Mouse (Mus musculus): Measurements from ENCODE around the gene Osbp2. TPM values are rescaled to one million over a fixed set of nuclear protein-coding genes. Genes with fewer than 3 reads are reported as not detected.

The Osbp2 gene
- polyA plus RNA-seq, 1 experiment: 0.31 TPM

DNA sequence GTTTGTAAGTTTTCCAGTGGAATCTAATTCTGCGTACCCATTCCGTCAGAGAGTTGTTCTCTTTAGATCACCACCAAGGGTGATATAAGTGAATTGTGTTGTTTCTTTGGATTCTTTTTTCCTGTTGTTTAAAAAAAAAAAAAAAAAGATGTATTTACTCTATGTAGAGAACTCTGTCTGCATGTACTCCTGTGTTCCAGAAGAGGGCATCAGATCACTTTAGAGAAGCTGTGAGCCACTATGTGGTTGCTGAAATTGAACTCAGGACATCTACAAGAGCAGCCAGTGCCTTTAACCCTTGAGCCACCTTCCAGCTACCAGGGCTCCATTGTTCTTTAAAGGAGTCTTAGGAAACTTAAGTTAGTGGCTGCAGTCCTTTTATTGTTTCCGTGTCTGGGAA is 166.3 kb downstream of the Osbp2 start:
- Histone ChIP-seq H3K4me3 (replicated peaks) (no peak overlapping the region), H3K9me3 (no peaks in the 10 kb centered on the region), H3K27me3 (replicated peaks) (no peaks in the 10 kb centered on the region), H3K36me3 (replicated peaks; ENCODE audit: low read length) (peaks cover 11% of the 10 kb centered on the region), H3K4me1 (peaks cover 6% of the 10 kb centered on the region)
- TF ChIP-seq GATA1 (IDR thresholded peaks at IDR 0.05; ENCODE audit: borderline replicate concordance, low read length) (no peak), FLI1 (IDR thresholded peaks at IDR 0.05; ENCODE audit: low read length) (no peak)

DNA sequence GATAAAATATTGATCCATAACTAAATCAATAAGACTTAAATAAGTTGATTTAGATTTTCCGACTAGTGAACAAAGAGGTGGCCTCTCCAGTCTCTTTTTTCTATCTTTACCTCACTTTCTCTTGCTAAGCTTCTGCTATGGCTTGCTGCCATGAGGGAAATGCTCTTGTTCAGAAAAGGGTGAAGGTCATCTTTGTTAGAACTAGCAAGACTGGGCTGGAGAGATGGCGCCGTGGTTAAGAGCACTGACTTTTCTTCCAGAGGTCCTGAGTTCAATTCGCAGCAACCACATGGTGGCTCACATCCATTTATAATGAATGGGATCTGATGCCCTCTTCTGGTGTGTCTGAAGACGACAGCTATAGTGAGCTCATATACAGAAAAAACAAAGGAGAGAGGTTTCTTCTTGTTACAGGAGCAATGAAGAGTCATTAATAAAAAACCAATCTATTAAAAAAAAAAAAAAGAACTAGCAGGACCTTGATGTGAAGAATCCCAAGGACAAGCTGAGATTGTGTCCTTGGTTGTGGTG is 167.6 kb downstream of the Osbp2 start:
- H3K36me3 ChIP-seq (replicated peaks; ENCODE audit: low read length): peaks cover 23% of the 10 kb centered on the region
- no peaks in the 10 kb centered on the region for H3K9me3 ChIP-seq
- no peaks in the 10 kb centered on the region for H3K27me3 ChIP-seq (replicated peaks)
- TF ChIP-seq FLI1 (IDR thresholded peaks at IDR 0.05; ENCODE audit: low read length) (no peak), GATA1 (IDR thresholded peaks at IDR 0.05; ENCODE audit: borderline replicate concordance, low read length) (no peak)
- no peak overlapping the region for H3K4me3 ChIP-seq (replicated peaks)
- H3K4me1 ChIP-seq: no peaks in the 10 kb centered on the region

DNA sequence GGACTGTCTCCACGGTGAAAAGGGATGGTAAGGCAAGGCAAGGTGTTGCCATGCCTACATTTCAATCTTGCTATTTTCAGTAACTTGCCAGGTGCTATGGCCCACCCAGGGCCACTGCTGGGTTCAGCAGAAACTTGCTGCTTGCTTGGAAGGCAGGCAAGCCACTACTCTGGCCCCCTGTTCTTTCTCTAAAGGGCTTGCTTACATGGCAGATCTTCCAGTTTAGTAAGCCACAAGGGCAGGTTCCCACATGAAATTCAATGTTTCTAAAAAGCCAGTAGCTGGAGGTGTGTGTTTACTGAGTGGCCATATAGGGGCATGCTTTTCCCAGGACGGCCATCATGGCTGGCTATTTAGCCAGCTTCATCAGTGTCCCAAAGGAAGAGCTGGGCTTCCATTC is 172.0 kb downstream of the Osbp2 start:
- no peaks in the 10 kb centered on the region for H3K4me1 ChIP-seq
- no peaks in the 10 kb centered on the region for H3K27me3 ChIP-seq (replicated peaks)
- H3K36me3 ChIP-seq (replicated peaks; ENCODE audit: low read length): peaks cover 67% of the 10 kb centered on the region
- no peak overlapping the region for H3K4me3 ChIP-seq (replicated peaks)
- H3K9me3 ChIP-seq: no peaks in the 10 kb centered on the region
- no peak for TF ChIP-seq FLI1 (IDR thresholded peaks at IDR 0.05; ENCODE audit: low read length)
- TF ChIP-seq GATA1 (IDR thresholded peaks at IDR 0.05; ENCODE audit: borderline replicate concordance, low read length): no peak

DNA sequence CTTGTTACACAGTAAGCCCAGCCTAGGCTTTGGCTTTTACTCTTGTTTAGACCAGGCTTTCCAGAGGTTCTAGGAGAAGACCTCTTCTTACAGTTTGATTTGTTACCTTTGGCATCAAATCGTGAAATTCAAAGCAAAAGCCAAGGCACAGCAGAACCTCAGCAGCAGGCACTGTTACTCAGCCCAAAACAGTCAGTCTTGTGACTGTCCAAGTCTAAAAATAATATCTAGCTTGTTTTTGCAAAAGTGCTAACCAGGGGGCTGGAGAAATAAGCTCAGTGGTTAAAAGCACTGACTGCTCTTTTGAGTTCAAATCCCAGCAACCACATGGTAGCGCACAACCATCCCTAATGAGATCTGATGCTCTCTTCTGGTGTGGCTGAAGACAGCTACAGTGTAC is 176.8 kb downstream of the Osbp2 start:
- H3K27me3 ChIP-seq (replicated peaks): no peaks in the 10 kb centered on the region
- peaks cover 6% of the 10 kb centered on the region; the same call in 1 of the 2 replicates for H3K4me1 ChIP-seq
- TF ChIP-seq FLI1 (IDR thresholded peaks at IDR 0.05; ENCODE audit: low read length) (no peak), GATA1 (IDR thresholded peaks at IDR 0.05; ENCODE audit: borderline replicate concordance, low read length) (no peak)
- H3K9me3 ChIP-seq: no peaks in the 10 kb centered on the region
- H3K36me3 ChIP-seq (replicated peaks; ENCODE audit: low read length): peaks cover 99% of the 10 kb centered on the region
- no peak overlapping the region for H3K4me3 ChIP-seq (replicated peaks)

DNA sequence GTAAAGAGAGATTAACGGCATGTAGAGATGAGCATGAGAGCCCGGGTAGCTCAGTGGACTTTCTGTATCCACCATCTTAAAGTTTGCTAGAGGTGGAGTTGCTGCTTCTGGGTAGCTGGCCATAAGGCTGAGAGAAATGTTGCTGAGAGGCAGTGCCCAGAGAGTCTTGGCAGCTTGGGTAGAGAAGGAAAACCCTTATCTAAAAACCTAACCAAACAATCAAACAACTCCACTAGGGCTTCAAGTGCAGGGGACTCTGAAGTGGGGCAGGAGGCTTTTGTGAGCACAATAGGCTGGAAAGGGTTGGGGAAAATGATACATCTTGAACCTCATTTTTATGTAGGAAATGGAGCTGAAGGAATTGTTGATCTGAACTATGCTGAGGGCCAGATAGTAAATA is 177.4 kb downstream of the Osbp2 start:
- H3K36me3 ChIP-seq (replicated peaks; ENCODE audit: low read length): peaks cover 98% of the 10 kb centered on the region
- peaks cover 6% of the 10 kb centered on the region; the same call in 1 of the 2 replicates for H3K4me1 ChIP-seq
- no peaks in the 10 kb centered on the region for H3K27me3 ChIP-seq (replicated peaks)
- no peak overlapping the region for H3K4me3 ChIP-seq (replicated peaks)
- TF ChIP-seq FLI1 (IDR thresholded peaks at IDR 0.05; ENCODE audit: low read length) (no peak), GATA1 (IDR thresholded peaks at IDR 0.05; ENCODE audit: borderline replicate concordance, low read length) (no peak)
- no peaks in the 10 kb centered on the region for H3K9me3 ChIP-seq

DNA sequence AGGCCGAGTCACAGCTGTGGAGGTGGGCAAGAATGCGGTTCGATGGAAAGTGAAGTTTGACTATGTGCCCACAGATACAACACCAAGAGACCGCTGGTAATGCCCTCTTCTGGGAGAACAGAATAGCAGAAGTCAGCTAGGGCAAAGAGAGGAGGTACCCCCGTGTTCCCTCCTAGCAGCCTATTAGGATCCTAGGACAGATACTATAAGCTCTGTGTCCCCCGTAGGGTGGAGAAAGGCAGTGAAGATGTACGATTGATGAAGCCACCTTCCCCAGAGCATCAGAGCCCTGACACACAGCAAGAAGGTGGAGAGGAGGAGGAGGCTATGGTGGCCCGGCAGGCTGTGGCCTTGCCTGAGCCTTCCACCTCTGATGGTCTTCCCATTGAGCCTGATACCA is 178.3 kb downstream of the Osbp2 start:
- Histone ChIP-seq H3K9me3 (no peaks in the 10 kb centered on the region), H3K27me3 (replicated peaks) (no peaks in the 10 kb centered on the region), H3K4me1 (peaks cover 6% of the 10 kb centered on the region; the same call in 1 of the 2 replicates), H3K36me3 (replicated peaks; ENCODE audit: low read length) (peaks cover 98% of the 10 kb centered on the region), H3K4me3 (replicated peaks) (no peak overlapping the region)
- TF ChIP-seq GATA1 (IDR thresholded peaks at IDR 0.05; ENCODE audit: borderline replicate concordance, low read length): no peak
- no peak for TF ChIP-seq FLI1 (IDR thresholded peaks at IDR 0.05; ENCODE audit: low read length)

DNA sequence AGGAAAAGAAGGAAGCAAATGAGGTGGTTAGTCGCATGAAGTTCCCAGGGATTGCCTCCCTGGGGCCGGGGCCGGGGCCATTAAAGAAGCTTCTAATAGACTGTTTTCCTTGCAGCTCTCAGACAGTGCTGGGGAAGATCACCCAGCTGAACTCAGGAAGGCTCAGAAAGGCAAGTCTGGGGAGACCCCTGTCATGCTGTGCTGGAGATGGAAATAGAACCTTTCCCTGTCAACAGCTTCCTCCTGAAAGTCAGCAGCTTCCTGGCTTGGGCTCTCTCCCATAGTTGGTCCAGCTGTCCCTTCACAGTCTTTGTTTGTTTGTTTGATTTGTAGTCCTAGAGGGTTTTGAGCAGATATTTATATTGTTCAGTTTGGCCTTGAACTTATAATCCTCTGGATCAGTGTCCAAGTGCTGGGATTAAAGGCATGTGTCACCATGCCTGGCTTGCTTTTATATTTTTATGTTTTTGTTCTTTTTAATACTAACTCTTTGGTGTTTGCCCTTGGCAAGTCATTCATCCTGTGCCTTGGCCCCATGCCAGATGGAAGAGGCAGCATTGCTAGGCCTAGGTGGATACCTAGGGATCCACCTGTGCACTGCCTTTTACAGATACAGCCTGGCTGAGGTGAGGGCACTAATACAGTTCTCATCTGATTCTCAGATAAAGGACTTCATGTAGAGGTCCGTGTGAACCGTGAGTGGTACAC is 178.8 kb downstream of the Osbp2 start:
- Histone ChIP-seq H3K36me3 (replicated peaks; ENCODE audit: low read length) (peaks cover 98% of the 10 kb centered on the region), H3K4me1 (peaks cover 6% of the 10 kb centered on the region; the same call in 1 of the 2 replicates)

DNA sequence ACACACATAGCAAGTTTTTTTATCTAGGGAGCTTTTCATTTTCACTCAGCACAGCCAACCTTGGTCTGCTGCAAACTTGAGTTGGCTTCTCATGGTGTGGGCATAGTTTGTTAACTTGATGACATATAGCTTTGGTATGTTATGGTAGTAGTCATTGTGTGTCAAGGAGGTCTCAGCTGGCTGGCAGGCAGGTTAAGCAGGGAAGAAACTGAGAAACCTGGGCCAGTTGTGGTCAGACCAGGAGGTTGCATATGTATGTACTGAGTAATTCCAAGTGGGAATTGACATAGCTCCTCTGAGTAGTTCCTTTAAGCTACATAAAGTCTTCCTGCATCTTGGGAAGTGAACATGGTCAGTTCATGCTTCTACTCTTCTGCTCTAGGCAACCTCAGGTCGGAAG is 179.5 kb downstream of the Osbp2 start:
- no peaks in the 10 kb centered on the region for H3K9me3 ChIP-seq
- no peak overlapping the region for H3K4me3 ChIP-seq (replicated peaks)
- H3K4me1 ChIP-seq: peaks cover 6% of the 10 kb centered on the region; the same call in 1 of the 2 replicates
- H3K36me3 ChIP-seq (replicated peaks; ENCODE audit: low read length): peaks cover 98% of the 10 kb centered on the region
- TF ChIP-seq GATA1 (IDR thresholded peaks at IDR 0.05; ENCODE audit: borderline replicate concordance, low read length) (no peak), FLI1 (IDR thresholded peaks at IDR 0.05; ENCODE audit: low read length) (no peak)
- no peaks in the 10 kb centered on the region for H3K27me3 ChIP-seq (replicated peaks)

More for the DNA sequence above, 178.8 kb downstream of the Osbp2 start:
- TF ChIP-seq GATA1 (IDR thresholded peaks at IDR 0.05; ENCODE audit: borderline replicate concordance, low read length) (no peak), FLI1 (IDR thresholded peaks at IDR 0.05; ENCODE audit: low read length) (no peak)
- Histone ChIP-seq H3K27me3 (replicated peaks) (no peaks in the 10 kb centered on the region), H3K9me3 (no peaks in the 10 kb centered on the region), H3K4me3 (replicated peaks) (no peak overlapping the region)

DNA sequence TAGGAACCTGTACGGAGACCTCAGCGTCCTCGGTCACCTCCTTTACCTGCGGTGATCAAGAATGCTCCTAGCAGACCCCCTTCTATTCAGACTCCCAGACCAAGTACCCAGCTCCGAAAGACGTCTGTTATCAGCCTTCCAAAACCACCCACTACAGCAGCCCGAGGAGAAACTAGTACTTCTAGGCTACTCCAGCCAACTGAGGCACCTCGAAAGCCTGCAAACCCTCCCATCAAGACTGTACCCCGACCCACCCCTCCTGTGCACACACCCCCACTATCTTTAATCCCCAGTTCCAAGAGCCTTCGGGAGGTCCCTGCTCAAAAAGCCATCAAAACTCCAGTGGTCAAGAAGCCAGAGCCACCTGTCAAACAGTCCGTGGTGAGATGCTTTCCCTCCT is 180.0 kb downstream of the Osbp2 start:
- TF ChIP-seq FLI1 (IDR thresholded peaks at IDR 0.05; ENCODE audit: low read length) (no peak), GATA1 (IDR thresholded peaks at IDR 0.05; ENCODE audit: borderline replicate concordance, low read length) (no peak)
- no peaks in the 10 kb centered on the region for H3K9me3 ChIP-seq
- H3K27me3 ChIP-seq (replicated peaks): no peaks in the 10 kb centered on the region
- H3K4me1 ChIP-seq: peaks cover 6% of the 10 kb centered on the region; the same call in 1 of the 2 replicates
- peaks cover 98% of the 10 kb centered on the region for H3K36me3 ChIP-seq (replicated peaks; ENCODE audit: low read length)
- no peak overlapping the region for H3K4me3 ChIP-seq (replicated peaks)

DNA sequence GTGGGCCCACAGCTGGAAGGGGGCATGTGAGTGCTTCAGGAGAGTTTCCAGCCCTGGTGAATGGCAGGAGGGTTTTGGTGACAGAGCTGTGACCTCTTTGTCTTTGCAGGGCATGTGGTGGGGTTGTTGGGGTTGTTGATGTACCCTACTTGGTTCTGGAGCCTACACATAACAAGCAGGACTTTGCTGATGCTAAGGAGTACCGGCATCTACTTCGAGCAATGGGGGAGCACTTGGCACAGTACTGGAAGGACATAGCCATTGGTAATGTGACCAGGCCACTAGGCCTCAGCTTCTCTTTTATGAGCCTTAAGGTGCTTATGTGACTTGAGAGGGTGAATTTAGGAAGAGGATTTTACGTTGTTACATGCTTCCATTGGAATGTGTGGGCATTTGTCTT is 183.9 kb downstream of the Osbp2 start:
- no peaks in the 10 kb centered on the region for H3K27me3 ChIP-seq (replicated peaks)
- no peak overlapping the region for H3K4me3 ChIP-seq (replicated peaks)
- peaks cover 6% of the 10 kb centered on the region; the same call in 1 of the 2 replicates for H3K4me1 ChIP-seq
- TF ChIP-seq GATA1 (IDR thresholded peaks at IDR 0.05; ENCODE audit: borderline replicate concordance, low read length) (no peak), FLI1 (IDR thresholded peaks at IDR 0.05; ENCODE audit: low read length) (no peak)
- H3K36me3 ChIP-seq (replicated peaks; ENCODE audit: low read length): peaks cover 98% of the 10 kb centered on the region
- H3K9me3 ChIP-seq: no peaks in the 10 kb centered on the region
